Mouse (Mus musculus): ENCODE results near the gene Abce1. TPM values are rescaled to one million over a fixed set of nuclear protein-coding genes. Genes with fewer than 3 reads are reported as not detected.
"Not testable (repeated sequence)": the region's sequence is repeated elsewhere in the genome, so short reads cannot be mapped to it uniquely, and the experiment has no call there.

Gene Abce1
- total and polyA plus RNA-seq, 3 experiments: 15.4 to 46.4 (median 44.4) TPM

DNA sequence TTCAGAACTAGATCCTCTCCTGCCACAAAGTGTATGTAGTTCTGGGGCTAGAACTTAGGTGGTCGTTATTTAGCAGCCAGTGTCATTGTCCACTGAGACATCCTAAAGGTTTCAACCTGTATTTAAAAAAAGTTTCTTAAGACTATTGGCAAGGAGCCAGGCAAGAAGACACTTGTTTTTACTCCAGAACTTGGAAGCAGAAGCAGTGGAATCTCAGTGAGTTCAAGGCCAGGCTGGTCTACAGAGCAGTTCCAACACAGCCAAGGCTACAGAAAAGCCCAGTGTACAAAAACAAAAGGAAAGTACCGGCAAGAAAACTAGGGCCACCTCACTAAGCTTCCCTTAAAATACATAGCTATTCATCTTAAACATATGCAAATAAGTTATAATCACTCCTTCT, 19.0 kb downstream of the Abce1 start:
- H3K4me3 ChIP-seq: no peak overlapping the region
- H3K4me1 ChIP-seq (ENCODE audit: control insufficient read depth, insufficient read depth, low read length): no peaks in the 10 kb centered on the region
- H3K9ac ChIP-seq (ENCODE audit: low read depth, low read length): no peak overlapping the region
- no peaks in the 10 kb centered on the region for H3K79me2 ChIP-seq (replicated peaks; ENCODE audit: control insufficient read depth, insufficient read depth, low read length)
- H3K27ac ChIP-seq: no peak overlapping the region
- DNase-seq: no peak
- WGBS: 79% methylated on average over 2 of the region's 2 CpGs
- no peak for TF ChIP-seq EP300 (IDR thresholded peaks at IDR 0.05; ENCODE audit: insufficient read depth, low read depth, low read length)
- TF ChIP-seq POLR2A (IDR thresholded peaks at IDR 0.05; ENCODE audit: insufficient read depth, low read depth, low read length): no peak
- no peak for TF ChIP-seq CTCF (IDR thresholded peaks at IDR 0.05)
- H3K27me3 ChIP-seq (ENCODE audit: control insufficient read depth, insufficient read depth, low read length): no peaks in the 10 kb centered on the region
- intact Hi-C loops (cut with DNase I): no loop called here
- H3K36me3 ChIP-seq (ENCODE audit: control insufficient read depth, insufficient read depth, low read length): peaks cover 5% of the 10 kb centered on the region; the same call in 1 of the 2 replicates

DNA sequence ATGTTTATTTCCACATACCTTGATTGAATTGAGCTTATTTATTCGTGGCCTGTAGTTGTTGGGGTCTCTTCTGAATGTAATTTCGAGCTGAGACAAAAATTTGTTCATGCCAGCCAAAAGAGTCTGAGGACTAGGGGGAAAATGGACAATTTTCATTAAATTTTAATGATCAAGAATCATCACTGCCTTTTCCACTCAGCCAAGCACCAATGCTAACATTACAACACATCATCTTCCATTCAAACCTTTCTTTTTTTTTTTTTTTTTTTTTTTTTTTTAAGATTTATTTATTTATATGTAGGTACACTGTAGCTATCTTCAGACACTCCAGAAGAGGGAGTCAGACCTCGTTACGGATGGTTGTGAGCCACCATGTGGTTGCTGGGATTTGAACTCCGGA, 25.6 kb downstream of the Abce1 start:
- H3K4me1 ChIP-seq (ENCODE audit: control insufficient read depth, insufficient read depth, low read length); H3K36me3 ChIP-seq (ENCODE audit: control insufficient read depth, insufficient read depth, low read length); H3K27ac ChIP-seq; H3K27me3 ChIP-seq (ENCODE audit: control insufficient read depth, insufficient read depth, low read length); H3K79me2 ChIP-seq (replicated peaks; ENCODE audit: control insufficient read depth, insufficient read depth, low read length); intact Hi-C loops (cut with DNase I); H3K4me3 ChIP-seq; H3K9ac ChIP-seq (ENCODE audit: low read depth, low read length); DNase-seq: not testable (repeated sequence)
- 84% methylated on average over 5 of the region's 5 CpGs for WGBS

DNA sequence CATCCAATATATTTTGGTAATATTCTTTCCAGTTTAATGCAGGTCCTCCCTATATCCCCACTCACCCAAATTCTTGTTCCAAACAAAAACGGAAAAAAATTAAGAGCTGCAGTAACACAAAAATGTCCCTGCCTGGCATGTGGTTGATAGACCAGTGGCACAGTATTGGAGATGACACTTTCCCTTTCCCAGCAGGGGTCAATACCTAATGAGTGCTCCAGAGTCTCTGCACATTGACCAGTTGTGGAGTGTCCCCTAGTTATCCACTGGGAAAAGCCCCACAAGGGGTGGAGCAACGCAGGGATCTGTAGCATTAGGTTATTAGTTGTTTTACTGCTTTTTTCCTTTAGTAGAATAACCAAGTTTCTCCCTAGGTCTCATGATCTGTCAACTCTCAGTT, 30.6 kb downstream of the Abce1 start:
- DNase-seq: no peak

DNA sequence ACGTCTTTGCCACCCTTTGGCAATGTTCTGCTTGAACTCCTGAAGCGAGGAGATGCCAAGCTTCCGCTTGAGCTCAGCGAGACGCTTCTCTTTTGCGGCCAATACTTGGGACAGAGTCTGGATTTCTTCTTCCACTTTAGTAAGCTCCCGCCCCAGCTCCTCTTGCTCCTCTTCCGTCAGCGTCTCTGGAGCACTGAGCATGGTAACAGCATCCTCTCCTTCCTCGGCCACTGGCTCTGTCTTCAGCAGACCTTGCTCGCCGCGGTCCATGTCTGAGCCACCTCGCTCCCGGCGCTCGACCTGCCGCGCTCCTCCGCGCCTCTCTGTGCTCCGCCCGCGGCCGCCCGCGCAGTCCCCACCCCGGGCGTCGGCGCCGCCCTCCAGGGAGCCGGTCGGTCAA, 31.0 kb downstream of the Abce1 start:
- Histone ChIP-seq H3K9ac (ENCODE audit: low read depth, low read length) (peak overlapping the region; percentile 76), H3K4me1 (ENCODE audit: control insufficient read depth, insufficient read depth, low read length) (peaks cover 3% of the 10 kb centered on the region), H3K27ac (no peak overlapping the region), H3K36me3 (ENCODE audit: control insufficient read depth, insufficient read depth, low read length) (no peaks in the 10 kb centered on the region), H3K27me3 (ENCODE audit: control insufficient read depth, insufficient read depth, low read length) (no peaks in the 10 kb centered on the region), H3K79me2 (replicated peaks; ENCODE audit: control insufficient read depth, insufficient read depth, low read length) (no peaks in the 10 kb centered on the region), H3K4me3 (peak overlapping the region; percentile 46)
- intact Hi-C loops (cut with DNase I): no loop called here
- 3% methylated on average over 34 of the region's 34 CpGs for WGBS
- TF ChIP-seq CTCF (IDR thresholded peaks at IDR 0.05) (no peak), EP300 (IDR thresholded peaks at IDR 0.05; ENCODE audit: insufficient read depth, low read depth, low read length) (no peak)
- peak; percentile 29 to 51 for DNase-seq

More for the DNA sequence above, 30.6 kb downstream of the Abce1 start:
- Histone ChIP-seq H3K9ac (ENCODE audit: low read depth, low read length) (no peak overlapping the region; the same call in 1 of the 2 replicates), H3K79me2 (replicated peaks; ENCODE audit: control insufficient read depth, insufficient read depth, low read length) (no peaks in the 10 kb centered on the region), H3K4me1 (ENCODE audit: control insufficient read depth, insufficient read depth, low read length) (peaks cover 3% of the 10 kb centered on the region), H3K27ac (no peak overlapping the region), H3K4me3 (peak overlapping the region; percentile 46; the same call in 1 of the 2 replicates), H3K27me3 (ENCODE audit: control insufficient read depth, insufficient read depth, low read length) (no peaks in the 10 kb centered on the region), H3K36me3 (ENCODE audit: control insufficient read depth, insufficient read depth, low read length) (no peaks in the 10 kb centered on the region)
- TF ChIP-seq CTCF (IDR thresholded peaks at IDR 0.05): no peak
- TF ChIP-seq POLR2A (IDR thresholded peaks at IDR 0.05; ENCODE audit: insufficient read depth, low read depth, low read length): no peak
- TF ChIP-seq EP300 (IDR thresholded peaks at IDR 0.05; ENCODE audit: insufficient read depth, low read depth, low read length): no peak
- intact Hi-C loops (cut with DNase I): no loop called here
- 32% methylated on average over 2 of the region's 2 CpGs for WGBS

DNA sequence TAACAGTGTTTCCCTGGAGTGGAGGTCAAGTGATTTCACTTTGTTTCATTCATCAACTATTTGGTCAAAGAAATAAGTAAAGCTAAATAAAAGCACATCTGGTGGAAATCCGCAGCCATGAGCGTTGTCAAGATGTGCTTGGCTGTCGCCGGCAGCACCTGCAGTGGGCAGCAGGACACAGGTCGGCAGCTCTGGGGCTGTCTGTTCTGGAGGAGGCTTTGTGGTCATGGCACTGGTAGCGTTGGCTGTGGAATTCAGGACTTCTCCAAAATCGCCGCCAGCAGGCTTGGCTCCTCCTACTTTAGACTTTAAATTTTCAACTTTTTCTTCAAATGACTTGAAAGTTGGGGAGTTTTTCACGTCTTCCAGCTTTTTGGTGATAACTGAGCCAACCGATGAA, 31.5 kb downstream of the Abce1 start:
- H3K4me1 ChIP-seq (ENCODE audit: control insufficient read depth, insufficient read depth, low read length); H3K27me3 ChIP-seq (ENCODE audit: control insufficient read depth, insufficient read depth, low read length); H3K27ac ChIP-seq; H3K36me3 ChIP-seq (ENCODE audit: control insufficient read depth, insufficient read depth, low read length); H3K79me2 ChIP-seq (replicated peaks; ENCODE audit: control insufficient read depth, insufficient read depth, low read length); DNase-seq; intact Hi-C loops (cut with DNase I): not testable (repeated sequence)
- peak overlapping the region; percentile 76; the same call in 1 of the 2 replicates for H3K9ac ChIP-seq (ENCODE audit: low read depth, low read length)
- 43% methylated on average over 10 of the region's 10 CpGs for WGBS
- peak overlapping the region; percentile 46 for H3K4me3 ChIP-seq

DNA sequence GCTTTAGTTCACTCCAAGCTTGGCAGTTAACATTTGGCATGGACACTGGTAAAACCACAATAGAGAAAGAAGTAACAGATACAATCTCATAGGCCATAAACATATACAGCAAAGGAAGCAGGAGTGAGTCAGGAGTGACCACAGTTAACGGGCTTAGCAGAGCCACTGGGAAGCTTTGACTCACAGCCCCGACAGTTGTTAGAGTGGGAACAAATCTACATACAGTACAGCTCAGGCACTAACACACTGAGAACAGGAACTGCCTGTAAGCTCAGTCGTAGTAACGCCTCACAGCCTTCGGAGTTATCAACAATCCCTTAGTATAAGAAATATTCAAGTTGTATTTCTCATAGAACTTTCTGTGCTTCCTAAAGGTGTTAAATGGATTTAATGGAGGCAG, 32.5 kb downstream of the Abce1 start:
- no peak overlapping the region for H3K9ac ChIP-seq (ENCODE audit: low read depth, low read length)
- no peaks in the 10 kb centered on the region for H3K79me2 ChIP-seq (replicated peaks; ENCODE audit: control insufficient read depth, insufficient read depth, low read length)
- TF ChIP-seq EP300 (IDR thresholded peaks at IDR 0.05; ENCODE audit: insufficient read depth, low read depth, low read length) (no peak), POLR2A (IDR thresholded peaks at IDR 0.05; ENCODE audit: insufficient read depth, low read depth, low read length) (no peak), CTCF (IDR thresholded peaks at IDR 0.05) (no peak)
- no peak for DNase-seq
- H3K27me3 ChIP-seq (ENCODE audit: control insufficient read depth, insufficient read depth, low read length): no peaks in the 10 kb centered on the region
- WGBS: 68% methylated on average over 5 of the region's 5 CpGs
- H3K27ac ChIP-seq: no peak overlapping the region
- no peaks in the 10 kb centered on the region for H3K36me3 ChIP-seq (ENCODE audit: control insufficient read depth, insufficient read depth, low read length)
- H3K4me3 ChIP-seq: no peak overlapping the region
- intact Hi-C loops (cut with DNase I): no loop called here
- peaks cover 3% of the 10 kb centered on the region for H3K4me1 ChIP-seq (ENCODE audit: control insufficient read depth, insufficient read depth, low read length)

DNA sequence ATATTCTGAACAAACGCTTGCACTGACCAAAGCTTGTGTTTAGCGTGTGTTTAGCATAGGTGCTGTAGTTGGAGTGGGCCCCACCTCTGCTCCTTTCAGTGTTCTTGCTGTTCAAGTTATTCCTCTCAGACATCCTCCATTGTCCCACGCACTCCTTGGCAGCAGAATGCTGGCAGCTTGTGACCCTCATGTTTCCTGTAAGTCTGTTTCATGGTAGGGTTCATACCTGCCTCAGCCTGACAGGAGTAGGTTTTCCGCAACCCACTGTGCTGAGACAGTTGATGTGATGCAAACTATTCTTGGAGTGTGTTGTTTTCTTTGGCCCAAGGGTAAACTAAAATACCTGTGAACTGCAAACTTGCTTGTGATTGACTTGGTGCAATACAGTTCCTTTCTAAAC, 35.1 kb downstream of the Abce1 start:
- H3K36me3 ChIP-seq (ENCODE audit: control insufficient read depth, insufficient read depth, low read length): peaks cover 2% of the 10 kb centered on the region; the same call in 1 of the 2 replicates
- H3K27me3 ChIP-seq (ENCODE audit: control insufficient read depth, insufficient read depth, low read length): no peaks in the 10 kb centered on the region
- WGBS: 89% methylated on average over 4 of the region's 4 CpGs
- H3K27ac ChIP-seq: no peak overlapping the region
- peaks cover 3% of the 10 kb centered on the region for H3K4me1 ChIP-seq (ENCODE audit: control insufficient read depth, insufficient read depth, low read length)
- no peak for DNase-seq
- intact Hi-C loops (cut with DNase I): no loop called here
- no peaks in the 10 kb centered on the region for H3K79me2 ChIP-seq (replicated peaks; ENCODE audit: control insufficient read depth, insufficient read depth, low read length)
- H3K4me3 ChIP-seq: no peak overlapping the region
- no peak overlapping the region for H3K9ac ChIP-seq (ENCODE audit: low read depth, low read length)
- no peak for TF ChIP-seq POLR2A (IDR thresholded peaks at IDR 0.05; ENCODE audit: insufficient read depth, low read depth, low read length)
- no peak for TF ChIP-seq CTCF (IDR thresholded peaks at IDR 0.05)
- no peak for TF ChIP-seq EP300 (IDR thresholded peaks at IDR 0.05; ENCODE audit: insufficient read depth, low read depth, low read length)

DNA sequence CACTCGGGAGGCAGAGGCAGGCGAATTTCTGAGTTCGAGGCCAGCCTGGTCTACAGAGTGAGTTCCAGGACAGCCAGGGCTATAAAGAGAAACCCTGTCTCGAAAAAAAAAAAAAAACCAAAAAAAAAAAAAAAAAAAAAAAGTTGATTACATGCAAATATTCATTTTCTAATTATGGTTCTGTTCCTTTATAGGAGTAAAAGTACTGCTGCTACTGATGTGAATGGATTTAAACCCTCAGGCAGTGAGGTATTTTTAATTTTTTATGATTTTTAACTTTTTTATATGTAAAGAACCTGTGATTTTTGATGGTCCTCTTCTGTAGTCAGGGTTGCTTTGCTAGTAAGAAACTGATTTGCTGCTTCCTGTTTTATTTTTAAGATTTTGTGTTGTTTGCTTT, 52.8 kb downstream of the Abce1 start:
- WGBS: 83% methylated on average over 4 of the region's 4 CpGs
- H3K79me2 ChIP-seq (replicated peaks; ENCODE audit: control insufficient read depth, insufficient read depth, low read length); H3K27ac ChIP-seq; H3K4me3 ChIP-seq; H3K4me1 ChIP-seq (ENCODE audit: control insufficient read depth, insufficient read depth, low read length); H3K27me3 ChIP-seq (ENCODE audit: control insufficient read depth, insufficient read depth, low read length); DNase-seq; H3K9ac ChIP-seq (ENCODE audit: low read depth, low read length); intact Hi-C loops (cut with DNase I): not testable (repeated sequence)
- H3K36me3 ChIP-seq (ENCODE audit: control insufficient read depth, insufficient read depth, low read length): peaks cover 21% of the 10 kb centered on the region
